Mouse (Mus musculus) lung, adult 10 weeks (tissue): ENCODE measurements around the gene Iqschfp. TPM values are rescaled to one million over a fixed set of nuclear protein-coding genes. Genes with fewer than 3 reads are reported as not detected.

ENCODE experiments used
- polyA plus RNA-seq: library from polyadenylated mRNA; stranded (reverse); fragments of 350-450 nt; fragmentation: Illumina TruSeq; extraction: RNeasy Lipid Tissue Mini Kit (QIAGEN cat#74804); gene quantifications from one replicate; pipeline ENCODE4 v1.2.3, GENCODE M21; 2014; ENCODE audit warnings: low read depth, low replicate concordance; ENCODE audit not compliant: insufficient read depth

The Iqschfp gene
- not detected for polyA plus RNA-seq

GRCm38 (mm10) chr3:67892026-67892705 is at the start of gene Iqschfp, which contains the start of gene Iqcj:
Gene Iqschfp, plus strand, starts transcription at chr3:67892232.
Gene Iqcj, plus strand, starts transcription at chr3:67892220.

GRCm38 (mm10) chr3:68064731-68065130 is 172.7 kb downstream of the Iqschfp start, which contains the start of gene Schip1:
Gene Schip1, plus strand, starts transcription at chr3:68064802.

Other genes starting within 250 kb of the Iqschfp start
- gene Iqcj, start within 50 bp of the Iqschfp start, polyA plus RNA-seq = not detected
- 34.6 TPM for gene Schip1, start 172.6 kb downstream of the Iqschfp start, polyA plus RNA-seq